Mouse (Mus musculus) kidney, postnatal 36 days (tissue): Measurements from ENCODE around the gene Maz.
A peak's percentile ranks its signal among the peaks of the same experiment; 100 is the strongest.

Experiments
- DNase-seq, 2 experiments: peaks; one replicate each; pipeline ENCODE4 v3.0.0; 2021 to 2022; ENCODE audit warnings: mixed read lengths in 2 of 2

Gene Maz

GRCm38 (mm10) chr7:127026984-127027726 is at the start of gene Maz:
Gene Maz (minus strand): TSS chr7:127027037.
- peak; percentile 100 for DNase-seq

GRCm38 (mm10) chr7:127076188-127076587 is 49.4 kb upstream of the Maz start:
- DNase-seq: peak; percentile 53 to 75

- DNase-seq: no peak
Observed at GRCm38 (mm10) chr7:127073221-127073620, 46.4 kb upstream of the Maz start.

- no peak for DNase-seq
Observed at GRCm38 (mm10) chr7:127070871-127071413, 44.1 kb upstream of the Maz start.

GRCm38 (mm10) chr7:127066317-127066716 is 39.5 kb upstream of the Maz start:
- DNase-seq: no peak

- no peak for DNase-seq
Observed at GRCm38 (mm10) chr7:127065538-127065937, 38.7 kb upstream of the Maz start.

- DNase-seq: no peak
Observed at GRCm38 (mm10) chr7:127055026-127055585, 28.3 kb upstream of the Maz start.

- peak; percentile 93 for DNase-seq
Observed at GRCm38 (mm10) chr7:127041851-127042672, 15.2 kb upstream of the Maz start, which contains the start of gene Kif22. Gene Kif22 (minus strand): TSS chr7:127042471.

GRCm38 (mm10) chr7:127031244-127031643 is 4.4 kb upstream of the Maz start:
- no peak for DNase-seq

GRCm38 (mm10) chr7:127030172-127030571 is 3.3 kb upstream of the Maz start:
- no peak for DNase-seq

GRCm38 (mm10) chr7:127027885-127028284 is 1.0 kb upstream of the Maz start:
- DNase-seq: no peak

- DNase-seq: no peak
Observed at GRCm38 (mm10) chr7:127026616-127026983, 237 bp downstream of the Maz start.

- DNase-seq: peak; percentile 79 to 88
Observed at GRCm38 (mm10) chr7:127026161-127026600, 656 bp downstream of the Maz start.

GRCm38 (mm10) chr7:127025556-127026160 is 1.2 kb downstream of the Maz start:
- DNase-seq: peak in 1 of 2 experiments; percentile 70

- DNase-seq: peak; percentile 90
Observed at GRCm38 (mm10) chr7:127024755-127025555, 1.9 kb downstream of the Maz start.

- DNase-seq: no peak
Observed at GRCm38 (mm10) chr7:127023896-127024690, 2.7 kb downstream of the Maz start.

- DNase-seq: no peak
Observed at GRCm38 (mm10) chr7:127023272-127023691, 3.6 kb downstream of the Maz start.

GRCm38 (mm10) chr7:127022528-127023271 is 4.1 kb downstream of the Maz start:
- no peak for DNase-seq

GRCm38 (mm10) chr7:127021563-127022527 is 5.0 kb downstream of the Maz start:
- no peak for DNase-seq
